Mouse (Mus musculus): ENCODE results near the gene Crispld2.

Gene Crispld2

DNA sequence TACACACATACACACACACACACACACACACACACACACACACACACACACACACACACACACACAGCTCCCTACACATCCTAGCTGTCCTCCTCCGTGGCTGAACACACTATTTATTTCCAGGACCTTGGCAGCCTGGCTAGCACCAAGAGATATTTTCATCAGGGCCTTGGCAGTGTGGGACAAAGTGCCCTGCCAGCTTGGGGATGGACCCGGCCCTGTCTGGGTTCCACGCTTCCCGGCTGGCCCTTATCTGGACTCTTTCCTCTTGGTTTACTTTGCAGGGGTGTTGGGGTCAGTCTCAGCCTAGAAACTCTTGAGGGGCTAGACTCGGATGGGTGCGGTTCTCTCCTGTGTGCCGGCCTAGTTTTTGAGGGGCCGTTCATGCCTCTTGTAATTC lies 8.2 kb downstream of the Crispld2 start:
- no peak for DNase-seq (ENCODE audit: low spot score in 2 of 2)

- no peak for DNase-seq (ENCODE audit: low spot score in 2 of 2)
Measured at GRCm38 (mm10) chr8:120001712-120002111, 9.5 kb downstream of the Crispld2 start.

- no peak for DNase-seq (ENCODE audit: low spot score in 2 of 2)
Measured at GRCm38 (mm10) chr8:120002348-120002747, 10.1 kb downstream of the Crispld2 start.

GRCm38 (mm10) chr8:120004154-120004702 lies 12.0 kb downstream of the Crispld2 start:
- no peak for DNase-seq (ENCODE audit: low spot score in 2 of 2)

DNA sequence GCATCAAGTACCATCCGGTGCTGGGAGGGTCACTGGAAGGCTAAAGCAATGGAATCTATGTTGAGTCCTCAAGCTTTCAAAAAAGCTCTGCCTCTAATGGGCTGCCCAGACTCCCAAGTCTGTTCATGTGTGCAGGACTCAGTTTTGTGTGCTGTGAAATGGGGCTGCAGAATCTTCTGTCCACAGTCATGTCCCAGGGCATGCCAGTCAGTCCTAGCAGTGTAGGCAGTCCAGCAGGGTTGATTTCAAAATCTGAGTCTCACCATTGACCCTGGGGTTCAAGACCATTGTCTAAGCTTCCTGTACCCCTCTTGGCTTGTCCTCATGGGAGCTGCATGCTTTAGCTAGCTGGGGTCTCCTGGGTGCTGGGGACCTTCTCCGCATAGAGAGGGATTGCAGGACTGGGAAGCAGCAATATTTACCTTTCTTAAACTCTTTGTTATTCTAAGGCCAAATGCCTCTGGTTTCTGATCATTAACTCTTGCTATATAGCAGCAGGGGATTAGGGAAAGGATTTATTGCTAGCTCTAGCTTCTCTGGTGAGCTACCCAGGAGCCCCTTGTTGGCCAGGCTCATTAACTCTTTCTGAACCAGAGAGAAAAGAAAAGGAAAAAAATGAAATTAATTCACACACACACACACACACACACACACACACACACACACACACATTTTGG lies 12.6 kb downstream of the Crispld2 start:
- DNase-seq (ENCODE audit: low spot score in 2 of 2): no peak

DNA sequence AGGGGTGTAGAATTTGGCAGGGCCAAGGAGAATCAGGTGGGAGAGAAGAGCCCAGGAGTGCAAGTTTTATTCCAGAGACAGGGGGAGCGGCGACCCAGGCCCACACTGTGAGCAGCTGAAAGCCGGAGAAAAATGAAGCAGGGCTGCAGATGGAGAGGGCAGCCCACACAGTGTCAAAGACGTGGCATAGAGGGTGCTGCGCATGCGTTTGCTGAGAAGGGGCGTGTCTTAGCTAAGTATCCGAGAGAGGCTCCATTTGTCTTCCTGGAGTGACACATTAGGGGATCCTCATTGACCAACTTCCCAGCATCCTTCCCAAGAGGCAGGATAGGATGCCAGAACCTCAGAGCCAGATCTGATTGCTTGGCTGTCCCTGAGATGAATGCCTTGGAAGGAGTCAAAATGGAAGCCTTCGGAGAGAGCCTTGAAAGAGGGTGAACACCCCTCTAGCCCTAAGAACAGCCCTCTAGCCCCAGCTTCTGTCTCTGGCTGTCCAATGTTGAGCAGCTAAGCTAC lies 14.5 kb downstream of the Crispld2 start:
- no peak for DNase-seq (ENCODE audit: low spot score in 2 of 2)

- no peak for DNase-seq (ENCODE audit: low spot score in 2 of 2)
Measured at GRCm38 (mm10) chr8:120007178-120007577, 14.9 kb downstream of the Crispld2 start.

GRCm38 (mm10) chr8:120009284-120009683 lies 17.0 kb downstream of the Crispld2 start:
- no peak for DNase-seq (ENCODE audit: low spot score in 2 of 2)

DNA sequence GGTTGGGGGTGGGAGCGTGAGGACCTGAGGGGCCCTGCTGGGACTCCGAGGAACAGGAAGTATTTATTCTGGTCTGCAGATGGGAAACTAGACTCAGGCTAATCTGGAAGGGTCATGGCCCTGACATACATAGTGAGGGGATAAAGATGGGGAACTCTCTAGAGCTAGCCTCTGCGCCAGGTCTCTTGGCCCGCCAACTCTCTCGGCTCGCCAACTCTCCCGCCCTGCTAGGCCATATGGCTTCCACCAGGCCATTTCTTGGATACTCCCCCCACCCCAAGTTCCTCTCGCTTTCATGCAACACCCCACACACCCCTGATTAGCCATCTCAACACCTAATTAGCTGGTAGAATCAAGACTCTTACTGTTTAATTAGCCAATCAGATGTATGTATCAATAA lies 20.3 kb downstream of the Crispld2 start:
- no peak for DNase-seq (ENCODE audit: low spot score in 2 of 2)

- DNase-seq (ENCODE audit: low spot score in 2 of 2): no peak
Measured at GRCm38 (mm10) chr8:120012927-120013326, 20.7 kb downstream of the Crispld2 start.

- no peak for DNase-seq (ENCODE audit: low spot score in 2 of 2)
Measured at GRCm38 (mm10) chr8:120014267-120015023, 22.2 kb downstream of the Crispld2 start.

- DNase-seq (ENCODE audit: low spot score in 2 of 2): no peak
Measured at GRCm38 (mm10) chr8:120015916-120016315, 23.7 kb downstream of the Crispld2 start.

- DNase-seq (ENCODE audit: low spot score in 2 of 2): no peak
Measured at GRCm38 (mm10) chr8:120016424-120016823, 24.2 kb downstream of the Crispld2 start.

- no peak for DNase-seq (ENCODE audit: low spot score in 2 of 2)
Measured at GRCm38 (mm10) chr8:120017349-120017748, 25.1 kb downstream of the Crispld2 start.

- no peak for DNase-seq (ENCODE audit: low spot score in 2 of 2)
Measured at GRCm38 (mm10) chr8:120017786-120018185, 25.5 kb downstream of the Crispld2 start.

GRCm38 (mm10) chr8:120018379-120018778 lies 26.1 kb downstream of the Crispld2 start:
- no peak for DNase-seq (ENCODE audit: low spot score in 2 of 2)

DNA sequence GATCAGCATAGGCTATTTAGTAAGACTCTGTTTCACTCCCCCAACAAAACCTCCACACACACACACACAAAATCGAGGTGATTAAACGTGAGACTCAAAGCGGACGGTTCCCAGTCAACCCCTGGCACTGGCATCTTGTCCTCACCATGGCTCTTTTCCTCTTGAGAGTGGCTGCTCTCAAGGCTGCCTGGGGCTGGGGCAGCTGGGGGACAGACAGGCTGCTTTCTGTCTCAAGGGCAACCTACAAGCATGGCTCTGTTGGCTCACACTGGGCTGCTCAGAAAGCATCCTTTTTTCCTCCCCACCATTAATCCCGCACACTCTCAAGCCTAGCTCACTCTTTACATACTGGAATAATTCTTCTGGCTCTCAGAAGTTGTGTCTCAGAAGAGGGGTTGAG lies 27.1 kb downstream of the Crispld2 start:
- DNase-seq (ENCODE audit: low spot score in 2 of 2): no peak

- DNase-seq (ENCODE audit: low spot score in 2 of 2): no peak
Measured at GRCm38 (mm10) chr8:120020298-120020697, 28.1 kb downstream of the Crispld2 start.

GRCm38 (mm10) chr8:120026199-120026598 lies 34.0 kb downstream of the Crispld2 start:
- no peak for DNase-seq (ENCODE audit: low spot score in 2 of 2)

GRCm38 (mm10) chr8:120026991-120027390 lies 34.8 kb downstream of the Crispld2 start:
- DNase-seq (ENCODE audit: low spot score in 2 of 2): peak in 1 of 2 experiments; percentile 12

- no peak for DNase-seq (ENCODE audit: low spot score in 2 of 2)
Measured at GRCm38 (mm10) chr8:120030447-120030846, 38.2 kb downstream of the Crispld2 start.

DNA sequence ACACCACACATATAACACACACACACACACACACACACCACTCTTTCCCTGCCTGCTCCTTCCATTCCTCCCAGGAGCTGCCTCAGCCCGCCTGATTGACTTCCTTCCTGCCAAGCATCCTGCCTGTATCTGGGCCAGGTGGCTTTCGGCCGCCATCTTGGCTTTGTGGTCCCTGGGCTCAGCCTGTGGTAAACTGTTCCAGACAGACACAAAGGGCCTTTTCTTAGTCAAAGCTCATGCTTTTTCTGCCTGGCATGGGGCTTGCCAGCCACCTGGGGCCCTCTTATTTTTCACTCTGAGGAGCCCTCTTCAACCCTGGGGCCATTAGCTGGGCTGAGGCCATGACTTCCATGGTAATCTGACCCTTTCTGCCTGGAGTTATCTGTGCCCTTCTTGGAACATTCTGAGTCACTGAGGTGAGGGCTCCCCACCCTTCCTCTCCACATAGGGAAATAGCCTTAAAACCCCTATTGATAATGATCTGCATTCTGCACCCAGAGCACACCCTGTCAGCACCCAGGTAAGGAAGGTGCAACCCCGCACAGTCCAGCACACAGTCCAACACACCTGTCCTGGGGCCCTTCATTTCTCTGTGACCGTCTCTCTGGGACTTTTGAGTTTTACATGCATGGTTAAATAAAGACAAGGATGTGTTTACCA lies 40.4 kb downstream of the Crispld2 start:
- DNase-seq (ENCODE audit: low spot score in 2 of 2): no peak
